Mouse (Mus musculus) CD4-positive, CD25-positive, alpha-beta regulatory T cell, adult 4 months (primary cell): Measurements from ENCODE around the gene Pole4. TPM values are rescaled to one million over a fixed set of nuclear protein-coding genes. Genes with fewer than 3 reads are reported as not detected.

Experiments used
- ATAC-seq: one replicate; pipeline ENCODE4 v1.8.0; 2017
- polyA plus RNA-seq, 2 experiments: library from polyadenylated mRNA; unstranded; fragments of 100-300 nt; shearing (Covaris generic); gene quantifications; one replicate each; pipeline ENCODE4 v1.2.1; 2017

Pole4 gene
- 10 to 100 TPM; 42.8 to 72.2 TPM for polyA plus RNA-seq

GRCm38 (mm10) chr6:82705221-82705620 is at the start of gene Pole4:
Gene Pole4, minus strand, starts transcription at chr6:82705365.
- ATAC-seq: no peak

- no peak for ATAC-seq
These were observed 49.6 kb upstream of the Pole4 start for GRCm38 (mm10) chr6:82754769-82755168.

- ATAC-seq: no peak
These were observed 48.6 kb upstream of the Pole4 start for GRCm38 (mm10) chr6:82753638-82754361.

GRCm38 (mm10) chr6:82753061-82753460 is 47.9 kb upstream of the Pole4 start:
- no peak for ATAC-seq

- ATAC-seq: no peak
These were observed 46.6 kb upstream of the Pole4 start for GRCm38 (mm10) chr6:82751791-82752190.

GRCm38 (mm10) chr6:82751031-82751430 is 45.9 kb upstream of the Pole4 start:
- ATAC-seq: no peak

- ATAC-seq: no peak
These were observed 44.9 kb upstream of the Pole4 start for GRCm38 (mm10) chr6:82750063-82750462.

GRCm38 (mm10) chr6:82748106-82748672 is 43.0 kb upstream of the Pole4 start:
- no peak for ATAC-seq

GRCm38 (mm10) chr6:82747085-82747484 is 41.9 kb upstream of the Pole4 start:
- ATAC-seq: no peak

GRCm38 (mm10) chr6:82744553-82744952 is 39.4 kb upstream of the Pole4 start:
- no peak for ATAC-seq

GRCm38 (mm10) chr6:82741518-82741880 is 36.3 kb upstream of the Pole4 start:
- no peak for ATAC-seq

- no peak for ATAC-seq
These were observed 35.8 kb upstream of the Pole4 start for GRCm38 (mm10) chr6:82740868-82741517.

- peak; percentile 97 for ATAC-seq
These were observed 35.1 kb upstream of the Pole4 start for GRCm38 (mm10) chr6:82740269-82740668.

GRCm38 (mm10) chr6:82737634-82738540 is 32.7 kb upstream of the Pole4 start:
- ATAC-seq: no peak

- ATAC-seq: no peak
These were observed 31.7 kb upstream of the Pole4 start for GRCm38 (mm10) chr6:82736626-82737600.

- ATAC-seq: no peak
These were observed 30.2 kb upstream of the Pole4 start for GRCm38 (mm10) chr6:82735347-82735746.

GRCm38 (mm10) chr6:82728635-82729034 is 23.5 kb upstream of the Pole4 start:
- no peak for ATAC-seq

- ATAC-seq: no peak
These were observed 22.0 kb upstream of the Pole4 start for GRCm38 (mm10) chr6:82727206-82727605.

GRCm38 (mm10) chr6:82723321-82723720 is 18.2 kb upstream of the Pole4 start:
- no peak for ATAC-seq

- ATAC-seq: no peak
These were observed 11.0 kb upstream of the Pole4 start for GRCm38 (mm10) chr6:82716126-82716525.

GRCm38 (mm10) chr6:82715653-82716052 is 10.5 kb upstream of the Pole4 start:
- no peak for ATAC-seq

- ATAC-seq: no peak
These were observed 10.1 kb upstream of the Pole4 start for GRCm38 (mm10) chr6:82715253-82715652.
